Mouse (Mus musculus) stomach, postnatal 0 days (tissue): Measurements from ENCODE around the gene Fndc10.

ENCODE experiments used
- CTCF ChIP-seq: IDR thresholded peaks from 2 replicates; pipeline ENCODE4 v1.5.1; 2016; ENCODE audit warnings: antibody characterized with exemption, low read depth, mild to moderate bottlenecking, moderate library complexity
- EP300 ChIP-seq: optimal IDR thresholded peaks from 2 replicates; pipeline ENCODE3; 2016; ENCODE audit warnings: antibody characterized with exemption

DNA sequence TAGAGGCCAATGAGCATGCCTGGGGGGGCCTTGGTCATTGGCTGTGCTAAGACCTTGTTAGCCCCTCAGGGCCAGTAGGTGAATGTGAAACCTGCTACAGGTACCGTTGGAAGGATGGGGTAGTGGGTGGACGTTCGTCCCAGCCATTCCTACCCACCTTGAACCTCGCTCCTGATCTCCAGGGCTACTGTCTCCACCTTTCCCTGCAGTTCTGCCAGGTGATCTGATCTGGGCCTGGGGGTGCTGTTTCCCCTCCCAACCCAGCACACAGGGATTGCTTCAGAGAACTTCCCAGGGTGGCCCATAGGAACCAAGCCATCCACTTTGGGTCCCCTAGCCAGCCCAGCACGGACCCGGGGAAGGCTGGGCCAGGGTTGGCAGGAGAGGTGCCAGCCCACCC, 45.0 kb downstream of the Fndc10 start:
- TF ChIP-seq CTCF (no peak), EP300 (no peak)
